Mouse (Mus musculus) C2C12 (cell line): ENCODE results near the gene Spg20. TPM values are rescaled to one million over a fixed set of nuclear protein-coding genes. Genes with fewer than 3 reads are reported as not detected.

Source experiments
- H3K27me3 ChIP-seq: one replicate; pipeline ENCODE4 v1.6.1; 2011; ENCODE audit not compliant: control insufficient read depth, insufficient read depth, insufficient read length
- H3K36me3 ChIP-seq: one replicate; pipeline ENCODE4 v1.6.1; 2011; ENCODE audit not compliant: control insufficient read depth, insufficient read depth
- H3K4me3 ChIP-seq: one replicate; pipeline ENCODE4 v1.5.1; 2011; ENCODE audit warnings: mild to moderate bottlenecking, control low read depth; ENCODE audit not compliant: poor library complexity, insufficient read depth, severe bottlenecking
- H3K79me2 ChIP-seq: one replicate; pipeline ENCODE4 v1.6.1; 2011; ENCODE audit not compliant: control insufficient read depth, insufficient read depth
- H3K79me3 ChIP-seq: one replicate; pipeline ENCODE4 v1.6.1; 2011; ENCODE audit warnings: low read depth, control low read depth
- H3ac ChIP-seq: one replicate; pipeline ENCODE3; 2011; ENCODE audit warnings: low read depth; ENCODE audit not compliant: control insufficient read depth, insufficient read length
- CEBPB ChIP-seq: IDR thresholded peaks from one replicate; pipeline ENCODE4 v1.6.1; 2011; ENCODE audit warnings: low read depth, mild to moderate bottlenecking, control low read depth, moderate library complexity
- CTCF ChIP-seq: IDR thresholded peaks from one replicate; pipeline ENCODE4 v1.5.1; 2011; ENCODE audit not compliant: control insufficient read depth, insufficient read depth, insufficient read length
- FOSL1 ChIP-seq: IDR thresholded peaks from one replicate; pipeline ENCODE4 v1.8.0; 2011; ENCODE audit warnings: mild to moderate bottlenecking, low read length; ENCODE audit not compliant: poor library complexity, insufficient read depth, severe bottlenecking
- MAX ChIP-seq: IDR thresholded peaks from one replicate; pipeline ENCODE4 v1.6.1; 2011; ENCODE audit warnings: mild to moderate bottlenecking, control low read depth
- MYOD1 ChIP-seq: IDR thresholded peaks from one replicate; pipeline ENCODE4 v1.6.1; 2011; ENCODE audit warnings: low read depth; ENCODE audit not compliant: control insufficient read depth, insufficient read length
- MYOG ChIP-seq: IDR thresholded peaks from one replicate; pipeline ENCODE4 v1.6.1; 2011; ENCODE audit not compliant: control insufficient read depth, insufficient read length; ENCODE audit errors: extremely low read depth
- USF1 ChIP-seq: IDR thresholded peaks from one replicate; pipeline ENCODE4 v1.6.1; 2011; ENCODE audit warnings: low read depth, mild to moderate bottlenecking, control low read depth, moderate library complexity
- polyA plus RNA-seq: library from polyadenylated mRNA; unstranded; fragments of >200 nt; fragmentation: generic; extraction: Trizol; gene quantifications from one replicate; pipeline ENCODE4 v1.2.1, GENCODE M21; 2012; ENCODE audit warnings: missing spikeins

The Spg20 gene
- polyA plus RNA-seq, 1 experiment: 24.0 TPM

GRCm38 (mm10) chr3:55115071-55115470 lies 3.2 kb downstream of the Spg20 start:
- H3K36me3 ChIP-seq: peaks cover 35% of the 10 kb centered on the region
- H3K27me3 ChIP-seq: no peaks in the 10 kb centered on the region
- H3K79me2 ChIP-seq: peaks cover 75% of the 10 kb centered on the region
- H3K4me3 ChIP-seq: no peak overlapping the region
- peaks cover 59% of the 10 kb centered on the region for H3K79me3 ChIP-seq
- H3ac ChIP-seq: no peak overlapping the region
- TF ChIP-seq USF1: peak; percentile 60
- no peak for TF ChIP-seq MYOD1

- TF ChIP-seq MAX: peak; percentile 65
- no peak for TF ChIP-seq MYOG
- TF ChIP-seq USF1: peak; percentile 55
- Histone ChIP-seq H3ac (no peak overlapping the region), H3K79me3 (peaks cover 67% of the 10 kb centered on the region), H3K79me2 (peaks cover 85% of the 10 kb centered on the region), H3K4me3 (no peak overlapping the region), H3K36me3 (peaks cover 42% of the 10 kb centered on the region), H3K27me3 (no peaks in the 10 kb centered on the region)
Observed at GRCm38 (mm10) chr3:55115989-55116388, 4.1 kb downstream of the Spg20 start.

- no peaks in the 10 kb centered on the region for H3K27me3 ChIP-seq
- peaks cover 76% of the 10 kb centered on the region for H3K36me3 ChIP-seq
- H3K4me3 ChIP-seq: no peak overlapping the region
- H3K79me3 ChIP-seq: peaks cover 61% of the 10 kb centered on the region
- peaks cover 89% of the 10 kb centered on the region for H3K79me2 ChIP-seq
- no peak overlapping the region for H3ac ChIP-seq
- TF ChIP-seq CTCF: no peak
- no peak for TF ChIP-seq MAX
Observed at GRCm38 (mm10) chr3:55119275-55119898, 7.5 kb downstream of the Spg20 start.

- peaks cover 46% of the 10 kb centered on the region for H3K79me3 ChIP-seq
- no peak overlapping the region for H3ac ChIP-seq
- H3K79me2 ChIP-seq: peaks cover 69% of the 10 kb centered on the region
- H3K27me3 ChIP-seq: no peaks in the 10 kb centered on the region
- H3K4me3 ChIP-seq: no peak overlapping the region
- H3K36me3 ChIP-seq: peaks cover 98% of the 10 kb centered on the region
- no peak for TF ChIP-seq CTCF
- TF ChIP-seq MYOD1: no peak
- TF ChIP-seq USF1: no peak
- TF ChIP-seq CEBPB: no peak
- TF ChIP-seq MAX: no peak
- no peak for TF ChIP-seq MYOG
- TF ChIP-seq FOSL1: no peak
Observed at GRCm38 (mm10) chr3:55122336-55122870, 10.5 kb downstream of the Spg20 start.

- peaks cover 63% of the 10 kb centered on the region for H3K79me2 ChIP-seq
- no peak overlapping the region for H3ac ChIP-seq
- no peak overlapping the region for H3K4me3 ChIP-seq
- no peak for TF ChIP-seq MAX
- TF ChIP-seq FOSL1: no peak
- TF ChIP-seq CEBPB: no peak
- TF ChIP-seq MYOD1: no peak
- TF ChIP-seq MYOG: no peak
- TF ChIP-seq CTCF: no peak
- TF ChIP-seq USF1: no peak
- no peaks in the 10 kb centered on the region for H3K27me3 ChIP-seq
- H3K79me3 ChIP-seq: peaks cover 40% of the 10 kb centered on the region
- H3K36me3 ChIP-seq: peaks cover 98% of the 10 kb centered on the region
Observed at GRCm38 (mm10) chr3:55123064-55123463, 11.2 kb downstream of the Spg20 start.

- Histone ChIP-seq H3K27me3 (no peaks in the 10 kb centered on the region), H3K4me3 (no peak overlapping the region), H3K79me2 (peaks cover 22% of the 10 kb centered on the region), H3K79me3 (peaks cover 6% of the 10 kb centered on the region), H3K36me3 (peaks cover 98% of the 10 kb centered on the region), H3ac (no peak overlapping the region)
- TF ChIP-seq CTCF (no peak), USF1 (no peak), MAX (no peak), CEBPB (no peak), MYOD1 (no peak), FOSL1 (no peak), MYOG (no peak)
Observed at GRCm38 (mm10) chr3:55129181-55129692, 17.3 kb downstream of the Spg20 start.
